Mouse (Mus musculus): ENCODE results near the gene Cpt1c.
"Not testable (repeated sequence)": the region's sequence is repeated elsewhere in the genome, so short reads cannot be mapped to it uniquely, and the experiment has no call there.

Gene Cpt1c

GRCm38 (mm10) chr7:44974383-44975116 lies at the start of gene Cpt1c:
Cpt1c (minus strand) TSS chr7:44974851.
- no peak for DNase-seq (ENCODE audit: low spot score)

GRCm38 (mm10) chr7:45023711-45024110 lies 49.1 kb upstream of the Cpt1c start:
- not testable (repeated sequence) for DNase-seq (ENCODE audit: low spot score)

- no peak for DNase-seq (ENCODE audit: low spot score)
Measured at GRCm38 (mm10) chr7:45020225-45020624, 45.6 kb upstream of the Cpt1c start.

- DNase-seq (ENCODE audit: low spot score): no peak
Measured at GRCm38 (mm10) chr7:45019031-45019571, 44.5 kb upstream of the Cpt1c start.

- DNase-seq (ENCODE audit: low spot score): peak; percentile 77
Measured at GRCm38 (mm10) chr7:45017242-45018061, 42.8 kb upstream of the Cpt1c start, which contains the start of gene Rras. Rras (plus strand) TSS chr7:45017961.

- no peak for DNase-seq (ENCODE audit: low spot score)
Measured at GRCm38 (mm10) chr7:45016761-45017160, 42.1 kb upstream of the Cpt1c start.

- peak; percentile 97 for DNase-seq (ENCODE audit: low spot score)
Measured at GRCm38 (mm10) chr7:45015957-45016612, 41.4 kb upstream of the Cpt1c start, which contains the start of gene Scaf1. Scaf1 (minus strand) TSS chr7:45016363.

- no peak for DNase-seq (ENCODE audit: low spot score)
Measured at GRCm38 (mm10) chr7:45015344-45015956, 40.8 kb upstream of the Cpt1c start.

GRCm38 (mm10) chr7:45014096-45014451 lies 39.4 kb upstream of the Cpt1c start:
- DNase-seq (ENCODE audit: low spot score): no peak

- DNase-seq (ENCODE audit: low spot score): no peak
Measured at GRCm38 (mm10) chr7:45013366-45014095, 38.9 kb upstream of the Cpt1c start.

- DNase-seq (ENCODE audit: low spot score): no peak
Measured at GRCm38 (mm10) chr7:45012824-45013223, 38.2 kb upstream of the Cpt1c start.

- DNase-seq (ENCODE audit: low spot score): no peak
Measured at GRCm38 (mm10) chr7:45012011-45012410, 37.4 kb upstream of the Cpt1c start.

- no peak for DNase-seq (ENCODE audit: low spot score)
Measured at GRCm38 (mm10) chr7:45008411-45008810, 33.8 kb upstream of the Cpt1c start.

GRCm38 (mm10) chr7:45007846-45008245 lies 33.2 kb upstream of the Cpt1c start:
- DNase-seq (ENCODE audit: low spot score): no peak

- no peak for DNase-seq (ENCODE audit: low spot score)
Measured at GRCm38 (mm10) chr7:45007141-45007540, 32.5 kb upstream of the Cpt1c start.

GRCm38 (mm10) chr7:45006503-45006902 lies 31.9 kb upstream of the Cpt1c start:
- DNase-seq (ENCODE audit: low spot score): no peak

GRCm38 (mm10) chr7:45005321-45005992 lies 30.8 kb upstream of the Cpt1c start:
- DNase-seq (ENCODE audit: low spot score): no peak

- no peak for DNase-seq (ENCODE audit: low spot score)
Measured at GRCm38 (mm10) chr7:45004546-45004945, 29.9 kb upstream of the Cpt1c start.

- no peak for DNase-seq (ENCODE audit: low spot score)
Measured at GRCm38 (mm10) chr7:45002440-45002839, 27.8 kb upstream of the Cpt1c start.

- no peak for DNase-seq (ENCODE audit: low spot score)
Measured at GRCm38 (mm10) chr7:45000539-45001114, 26.0 kb upstream of the Cpt1c start.
